Mouse (Mus musculus) c-Kit-positive CD71-positive TER-119-positive erythroid progenitor cells, embryonic 14.5 days (primary cell): Measurements from ENCODE around the gene Hsd17b14.

Source experiments
- DNase-seq: peaks from one replicate; pipeline ENCODE4 v3.0.0-alpha.2; 2013; ENCODE audit warnings: low spot score

Gene Hsd17b14

GRCm38 (mm10) chr7:45567112-45567779 lies 12.6 kb downstream of the Hsd17b14 start:
- DNase-seq = no peak

- peak; percentile 89 for DNase-seq
Measured at GRCm38 (mm10) chr7:45567780-45568516, 13.3 kb downstream of the Hsd17b14 start.

GRCm38 (mm10) chr7:45568601-45569473 lies 14.1 kb downstream of the Hsd17b14 start:
- peak; percentile 59 for DNase-seq

GRCm38 (mm10) chr7:45570103-45570741 lies 15.5 kb downstream of the Hsd17b14 start, which contains the start of gene Bcat2:
TSS of gene Bcat2 (plus strand) at chr7:45570153.
- peak; percentile 74 for DNase-seq

- DNase-seq = no peak
Measured at GRCm38 (mm10) chr7:45571966-45572365, 17.3 kb downstream of the Hsd17b14 start.

GRCm38 (mm10) chr7:45573954-45574353 lies 19.3 kb downstream of the Hsd17b14 start:
- no peak for DNase-seq

GRCm38 (mm10) chr7:45574472-45575379 lies 20.0 kb downstream of the Hsd17b14 start:
- no peak for DNase-seq

- DNase-seq = no peak
Measured at GRCm38 (mm10) chr7:45585923-45586322, 31.2 kb downstream of the Hsd17b14 start.

- no peak for DNase-seq
Measured at GRCm38 (mm10) chr7:45587631-45588592, 33.2 kb downstream of the Hsd17b14 start.

GRCm38 (mm10) chr7:45589173-45589572 lies 34.5 kb downstream of the Hsd17b14 start:
- DNase-seq = peak; percentile 84

- no peak for DNase-seq
Measured at GRCm38 (mm10) chr7:45589898-45590297, 35.2 kb downstream of the Hsd17b14 start.

- peak; percentile 36 for DNase-seq
Measured at GRCm38 (mm10) chr7:45590874-45591273, 36.2 kb downstream of the Hsd17b14 start.

- DNase-seq = no peak
Measured at GRCm38 (mm10) chr7:45591880-45592279, 37.2 kb downstream of the Hsd17b14 start.

GRCm38 (mm10) chr7:45593118-45593815 lies 38.6 kb downstream of the Hsd17b14 start:
- DNase-seq = peak; percentile 66

GRCm38 (mm10) chr7:45595176-45595575 lies 40.5 kb downstream of the Hsd17b14 start:
- no peak for DNase-seq

GRCm38 (mm10) chr7:45596107-45596506 lies 41.4 kb downstream of the Hsd17b14 start:
- DNase-seq = no peak

GRCm38 (mm10) chr7:45597013-45597412 lies 42.3 kb downstream of the Hsd17b14 start:
- DNase-seq = no peak

GRCm38 (mm10) chr7:45597527-45597926 lies 42.8 kb downstream of the Hsd17b14 start:
- no peak for DNase-seq
